Mouse (Mus musculus) kidney, postnatal 4 days (tissue): Measurements from ENCODE around the gene Lyst.
"Not testable (repeated sequence)": the region's sequence is repeated elsewhere in the genome, so short reads cannot be mapped to it uniquely, and the experiment has no call there.

ENCODE experiments used
- DNase-seq, 2 experiments: peaks; one replicate each; pipeline ENCODE4 v3.0.0; 2021; ENCODE audit warnings: mixed read lengths in 2 of 2

The Lyst gene

GRCm38 (mm10) chr13:13783894-13784419, 193.8 kb downstream of the Lyst start, which contains the start of gene Gng4:
TSS of gene Gng4 (plus strand) at chr13:13784059.
- DNase-seq: peak; percentile 38 to 44

GRCm38 (mm10) chr13:13784420-13784936, 194.3 kb downstream of the Lyst start:
- DNase-seq: peak; percentile 13 to 18

- peak; percentile 55 to 62 for DNase-seq
These were observed 195.0 kb downstream of the Lyst start for GRCm38 (mm10) chr13:13784981-13785783.

GRCm38 (mm10) chr13:13786971-13787370, 196.8 kb downstream of the Lyst start:
- DNase-seq: no peak

GRCm38 (mm10) chr13:13788070-13788469, 197.9 kb downstream of the Lyst start:
- DNase-seq: no peak

GRCm38 (mm10) chr13:13791981-13792380, 201.8 kb downstream of the Lyst start:
- DNase-seq: no peak

- DNase-seq: no peak
These were observed 205.1 kb downstream of the Lyst start for GRCm38 (mm10) chr13:13795166-13795832.

- no peak for DNase-seq
These were observed 205.9 kb downstream of the Lyst start for GRCm38 (mm10) chr13:13796082-13796481.

- DNase-seq: not testable (repeated sequence)
These were observed 207.6 kb downstream of the Lyst start for GRCm38 (mm10) chr13:13797816-13798215.

- no peak for DNase-seq
These were observed 208.6 kb downstream of the Lyst start for GRCm38 (mm10) chr13:13798775-13799174.

- DNase-seq: peak in 1 of 2 experiments; percentile 4
These were observed 218.3 kb downstream of the Lyst start for GRCm38 (mm10) chr13:13808337-13809132.

GRCm38 (mm10) chr13:13810885-13811284, 220.7 kb downstream of the Lyst start:
- DNase-seq: no peak

GRCm38 (mm10) chr13:13818696-13819095, 228.5 kb downstream of the Lyst start:
- no peak for DNase-seq

GRCm38 (mm10) chr13:13820234-13821123, 230.3 kb downstream of the Lyst start:
- no peak for DNase-seq

GRCm38 (mm10) chr13:13824946-13825345, 234.7 kb downstream of the Lyst start:
- DNase-seq: no peak

GRCm38 (mm10) chr13:13826533-13826932, 236.3 kb downstream of the Lyst start:
- DNase-seq: no peak

GRCm38 (mm10) chr13:13828125-13828524, 237.9 kb downstream of the Lyst start:
- no peak for DNase-seq
